Mouse (Mus musculus) fibroblast of lung, adult 2 months (primary cell): Measurements from ENCODE around the gene Pygo1.

Experiments
- DNase-seq: peaks from one replicate; pipeline ENCODE4 v3.0.0-alpha.2; 2011; ENCODE audit warnings: low read depth

The Pygo1 gene

DNA sequence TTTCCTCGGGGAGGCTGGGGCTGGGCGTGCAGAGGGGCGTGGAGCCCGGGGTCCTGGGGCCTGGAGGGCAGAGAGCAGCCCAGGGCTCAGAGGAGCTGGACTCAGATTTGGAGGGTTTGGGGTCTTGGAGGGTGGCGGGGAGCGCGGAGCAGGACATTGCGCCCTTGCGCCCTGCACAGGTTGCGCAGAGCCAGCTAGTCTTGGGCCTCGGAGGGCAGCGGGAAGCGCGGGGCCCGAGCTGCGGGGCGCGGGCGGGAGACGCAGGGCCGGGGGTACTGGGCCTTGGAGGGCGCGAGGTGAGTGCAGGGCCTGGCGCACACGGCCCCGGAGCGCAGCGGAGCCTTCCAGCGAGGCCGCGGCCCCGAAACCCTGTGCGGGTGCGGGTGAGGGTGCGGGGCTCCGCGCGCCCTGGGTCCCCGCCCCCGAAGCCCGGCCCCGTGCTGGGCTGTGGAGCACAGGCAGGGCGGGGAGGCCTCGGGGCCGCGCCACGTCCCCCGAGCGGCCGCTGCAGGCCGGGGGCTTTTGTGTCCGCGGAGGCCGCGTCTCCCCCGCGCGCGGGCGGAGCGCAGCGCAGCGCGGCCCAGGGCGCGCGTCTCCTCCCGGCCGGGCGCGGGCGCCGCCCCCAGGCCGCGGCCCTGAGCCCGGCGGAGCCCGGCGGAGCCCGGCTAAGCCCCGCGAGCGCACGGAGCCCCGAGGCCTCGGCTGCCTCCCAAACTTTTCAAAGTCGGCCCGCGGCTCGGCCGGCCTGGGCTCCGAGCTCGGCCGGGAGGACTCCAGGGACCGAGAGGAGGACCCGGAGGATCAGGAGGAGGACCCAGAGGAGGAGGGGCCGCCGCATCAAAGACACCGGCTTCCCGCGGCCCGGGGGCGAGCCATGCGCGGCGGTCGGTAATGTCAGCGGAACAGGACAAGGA, at the start of gene Pygo1:
Gene Pygo1 (plus strand): TSS at position 625 of the 914 bp plus-strand sequence.
- no peak for DNase-seq

- no peak for DNase-seq
These were observed 49.6 kb upstream of the Pygo1 start for GRCm38 (mm10) chr9:72875878-72876277.

- peak; percentile 51 for DNase-seq
These were observed 47.5 kb upstream of the Pygo1 start for GRCm38 (mm10) chr9:72877905-72878304.

DNA sequence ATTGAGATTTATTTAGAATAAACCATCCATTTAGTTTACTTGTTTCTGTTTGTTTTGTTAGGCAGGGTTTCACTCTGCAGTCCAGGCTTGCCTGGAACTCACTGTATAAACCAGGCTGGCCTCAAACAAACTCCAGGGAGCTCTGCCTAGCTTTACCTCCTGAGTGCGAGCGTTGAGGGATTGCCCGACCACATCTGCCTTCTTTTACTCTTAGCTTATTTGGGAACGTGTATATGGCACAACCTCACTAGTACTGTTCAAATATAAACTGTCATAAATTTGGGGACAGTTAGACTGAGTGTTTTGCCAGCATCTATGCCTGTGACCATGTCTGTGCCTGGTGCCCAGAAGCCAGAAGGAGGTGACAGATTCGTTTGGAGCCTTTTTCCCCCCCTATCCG, 46.8 kb upstream of the Pygo1 start:
- DNase-seq, result no peak

- DNase-seq, result no peak
These were observed 45.8 kb upstream of the Pygo1 start for GRCm38 (mm10) chr9:72879601-72880000.

GRCm38 (mm10) chr9:72880225-72880960, 45.1 kb upstream of the Pygo1 start:
- no peak for DNase-seq

DNA sequence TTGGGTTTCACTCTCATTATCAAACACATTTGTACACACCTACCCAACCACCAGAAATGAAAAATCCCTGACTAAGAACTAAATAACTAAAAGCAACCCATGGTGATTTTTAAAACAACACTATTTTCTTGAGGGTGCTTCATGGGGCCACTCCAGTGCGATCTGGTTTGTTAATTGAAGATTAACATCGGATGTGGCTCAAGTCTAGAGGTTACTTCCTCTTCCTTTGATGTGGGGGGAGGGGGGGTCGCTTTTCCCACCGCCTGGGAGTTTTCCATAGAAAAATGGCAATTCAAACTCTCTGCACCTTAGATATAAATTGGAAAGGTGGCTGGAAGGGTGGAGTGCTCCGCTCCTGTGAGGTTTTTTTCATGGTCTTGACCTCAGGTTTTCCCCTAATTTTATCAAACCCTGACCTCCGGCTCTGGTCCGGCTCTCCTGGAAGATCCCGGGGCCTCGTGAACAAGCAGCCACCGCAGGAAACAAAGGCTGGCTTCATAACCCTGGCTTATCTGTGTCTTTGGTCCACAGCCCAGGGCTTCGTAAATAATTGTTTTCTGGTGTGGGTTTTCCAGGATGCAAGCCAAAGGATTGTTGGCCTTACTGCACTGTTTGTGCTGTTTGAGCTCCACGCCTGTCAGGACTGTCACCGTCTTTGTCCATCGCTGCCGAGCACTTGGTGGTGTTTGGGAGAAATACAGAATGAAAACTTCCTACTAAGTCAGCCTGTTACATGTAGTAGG, 44.2 kb upstream of the Pygo1 start:
- DNase-seq, result peak; percentile 68

DNA sequence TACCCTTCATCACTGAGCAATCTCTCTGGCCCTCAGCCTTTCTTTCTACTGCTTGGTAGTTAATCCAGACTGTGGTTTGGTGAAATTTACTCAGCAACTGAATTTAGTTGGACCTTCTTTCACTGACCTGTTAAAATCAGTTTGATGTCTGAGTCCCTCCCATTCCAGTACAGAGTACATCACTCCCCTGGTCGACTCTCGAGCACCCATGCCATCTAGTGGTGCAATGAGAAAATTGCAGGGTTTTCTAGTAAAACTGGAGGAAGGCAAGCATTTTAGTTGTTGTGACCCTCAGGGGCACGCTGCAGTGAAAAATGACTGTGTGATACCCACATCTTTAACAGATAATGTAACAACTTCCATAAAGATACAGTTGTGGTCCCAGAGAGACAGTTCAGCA, 41.5 kb upstream of the Pygo1 start:
- DNase-seq, result no peak

DNA sequence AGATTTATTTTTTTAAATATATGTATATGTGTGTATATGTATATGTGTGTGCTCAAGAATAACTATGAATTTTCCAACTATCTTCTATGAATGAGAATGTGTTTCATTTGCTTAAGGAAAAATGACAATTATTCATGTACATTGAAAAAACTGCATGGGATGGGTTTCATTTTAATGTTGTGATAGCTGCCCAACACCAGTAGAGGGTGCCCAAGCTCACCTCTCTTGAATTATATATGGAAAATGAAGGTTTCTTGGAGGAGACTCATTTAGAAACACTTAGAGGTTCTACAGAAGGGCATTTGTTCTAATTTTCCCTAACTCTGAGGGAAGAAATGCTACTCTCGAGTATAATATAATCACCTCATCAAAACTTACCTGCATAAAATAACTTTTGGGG, 35.7 kb upstream of the Pygo1 start:
- DNase-seq, result no peak

- no peak for DNase-seq
These were observed 34.9 kb upstream of the Pygo1 start for GRCm38 (mm10) chr9:72890499-72891085.

GRCm38 (mm10) chr9:72892761-72893160, 32.7 kb upstream of the Pygo1 start:
- no peak for DNase-seq

DNA sequence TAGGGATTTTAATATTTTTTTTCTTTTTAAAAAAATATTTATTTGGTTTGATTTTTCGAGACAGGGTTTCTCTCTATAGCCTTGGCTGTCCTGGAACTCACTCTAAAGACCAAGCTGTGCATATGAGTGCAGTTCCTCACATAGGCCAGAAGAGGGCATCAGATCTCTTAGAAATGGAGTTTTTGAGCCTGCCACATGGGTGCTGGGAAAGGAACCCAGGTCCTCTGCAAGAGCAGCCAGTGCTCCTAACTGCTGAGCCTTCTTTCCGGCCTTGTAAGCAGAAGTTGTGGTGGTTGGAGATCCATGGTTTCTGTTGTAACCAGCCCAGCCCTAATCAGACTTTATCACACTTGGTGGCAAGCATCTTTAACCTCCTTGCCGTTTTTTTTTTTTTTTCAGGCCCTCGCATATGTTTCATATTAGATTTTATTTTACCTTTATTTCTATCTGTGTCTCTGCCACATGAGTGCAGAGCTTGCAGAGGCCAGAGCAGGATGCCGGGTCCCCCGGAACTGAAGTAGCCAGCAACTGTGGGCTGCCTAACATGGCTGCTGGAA, 30.6 kb upstream of the Pygo1 start:
- no peak for DNase-seq

GRCm38 (mm10) chr9:72902057-72902456, 23.4 kb upstream of the Pygo1 start:
- DNase-seq, result no peak

DNA sequence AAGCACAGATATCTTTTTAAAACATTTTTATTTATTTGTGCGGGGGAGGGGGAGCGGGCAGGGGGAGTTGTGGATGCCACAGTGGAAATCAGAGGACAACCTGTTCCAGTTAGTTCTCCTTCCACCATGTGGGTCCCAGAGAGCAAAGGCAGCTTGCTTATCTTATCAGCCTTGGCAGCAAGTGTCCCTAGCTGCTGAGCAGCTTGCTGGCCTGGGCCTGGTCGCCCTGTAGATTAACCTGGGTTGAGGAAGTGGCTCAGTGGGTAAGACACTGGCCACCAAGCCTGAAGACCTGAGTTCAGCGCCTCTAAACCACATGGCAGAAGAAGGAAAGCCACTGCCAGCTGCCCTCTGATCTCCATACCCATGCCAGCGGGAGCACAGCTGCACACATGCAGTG, 22.8 kb upstream of the Pygo1 start:
- no peak for DNase-seq

DNA sequence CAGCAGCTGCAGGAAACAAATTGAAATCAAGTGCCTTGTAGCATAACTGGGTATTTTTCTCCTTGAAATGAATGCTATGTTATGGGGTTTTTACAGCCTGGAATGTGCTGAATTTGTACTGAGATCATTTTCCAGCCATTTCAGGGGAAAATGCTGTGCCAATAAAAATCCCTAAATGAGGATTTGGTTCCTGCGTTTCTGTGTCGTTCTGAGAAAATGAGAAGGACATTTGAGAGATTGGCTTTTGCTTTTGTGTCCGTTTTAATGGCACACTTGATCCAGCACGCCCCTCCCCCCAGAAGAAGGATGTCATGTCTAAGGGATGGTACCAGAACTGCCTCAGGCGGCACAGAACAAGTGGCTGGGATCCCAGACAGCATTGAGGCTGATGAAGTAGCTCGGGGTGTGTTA, 18.7 kb upstream of the Pygo1 start:
- no peak for DNase-seq

DNA sequence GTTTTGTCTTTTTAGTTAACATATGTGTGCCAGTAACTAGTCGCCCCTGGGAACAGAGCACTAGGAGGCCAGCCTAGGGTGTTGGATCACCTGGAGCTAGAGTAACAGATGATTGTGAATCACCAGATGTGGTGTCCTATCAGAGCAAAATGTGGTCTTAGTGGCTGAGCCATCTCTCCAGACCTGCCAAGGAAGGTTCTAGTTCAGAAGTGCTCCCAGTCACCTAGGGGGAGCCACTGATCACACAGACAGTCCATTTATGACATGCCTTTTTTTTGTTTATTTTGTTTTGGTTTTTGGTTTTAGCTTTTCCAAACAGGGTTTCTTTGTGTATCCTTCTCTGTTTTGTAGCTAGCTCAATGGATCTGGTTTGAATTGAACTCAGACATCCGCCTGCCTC, 14.1 kb upstream of the Pygo1 start:
- DNase-seq, result no peak

- DNase-seq, result no peak
These were observed 11.9 kb upstream of the Pygo1 start for GRCm38 (mm10) chr9:72913551-72913950.

DNA sequence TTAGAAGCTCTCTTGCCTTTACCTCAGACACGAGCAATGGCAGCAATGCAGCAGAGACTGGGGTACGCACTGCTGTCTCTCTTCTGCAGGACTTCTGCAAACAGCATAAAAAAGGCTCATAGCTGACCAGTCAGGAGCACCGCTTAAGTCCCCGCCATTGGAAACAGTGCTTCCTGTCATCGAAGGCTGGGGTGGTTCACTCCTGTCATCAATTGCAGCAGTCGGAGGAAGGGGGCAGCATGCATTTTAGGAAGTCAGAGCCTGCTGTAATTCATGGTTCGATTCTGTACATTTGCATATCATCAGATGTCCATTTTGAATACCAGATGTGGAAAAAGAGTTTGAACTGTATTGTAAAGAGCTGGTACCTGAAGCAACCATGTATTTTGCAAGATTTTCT, 9.7 kb upstream of the Pygo1 start:
- DNase-seq, result no peak

DNA sequence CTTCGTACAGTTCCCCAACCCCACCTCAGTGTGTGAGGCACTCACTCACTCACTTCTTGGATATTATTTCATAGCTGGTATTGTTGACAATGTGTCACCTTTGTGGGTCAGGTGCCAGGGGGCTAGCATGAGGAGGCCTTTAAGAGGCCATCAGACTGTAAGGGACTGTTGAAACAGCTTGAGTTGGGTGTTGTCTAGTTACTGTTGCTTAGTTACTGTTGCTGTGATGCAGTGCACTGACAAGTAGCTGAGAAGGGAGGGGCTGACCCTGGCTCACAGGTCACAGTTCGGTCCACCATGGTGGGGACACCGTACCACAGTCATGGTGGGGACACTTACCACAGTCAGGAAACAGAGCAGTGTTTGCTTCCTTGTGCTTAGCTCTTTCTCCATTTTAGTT, 2.4 kb upstream of the Pygo1 start:
- no peak for DNase-seq

DNA sequence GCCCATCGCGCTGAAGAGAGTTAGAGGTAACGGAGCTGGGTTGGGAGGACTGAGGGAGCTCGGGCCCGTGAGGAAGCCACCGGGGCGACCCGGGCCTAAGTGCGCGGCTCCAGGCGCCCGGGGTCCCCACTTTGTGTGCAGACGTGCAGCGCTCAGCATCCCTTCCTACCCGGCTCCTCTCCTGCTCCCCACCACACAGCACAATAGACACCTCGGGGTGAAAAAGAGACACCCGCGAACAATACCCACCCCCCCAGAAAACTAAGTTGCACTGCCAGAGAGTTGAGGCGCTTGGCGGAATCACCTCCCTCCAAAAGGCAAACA, 452 bp downstream of the Pygo1 start:
- DNase-seq, result no peak

GRCm38 (mm10) chr9:72931166-72931790, 5.8 kb downstream of the Pygo1 start:
- no peak for DNase-seq

- DNase-seq, result no peak
These were observed 9.9 kb downstream of the Pygo1 start for GRCm38 (mm10) chr9:72935309-72935708.
